Mouse (Mus musculus): ENCODE measurements around the gene Axin1. TPM values are rescaled to one million over a fixed set of nuclear protein-coding genes. Genes with fewer than 3 reads are reported as not detected.

Axin1 gene
- polyA plus RNA-seq, 1 experiment from 2014 or later, result 12.7 TPM

GRCm38 (mm10) chr17:26198892-26199291 lies 60.4 kb downstream of the Axin1 start, which contains the start of gene Pdia2:
Pdia2 (minus strand) TSS chr17:26199087.
- Histone ChIP-seq H3K4me1 (ENCODE audit: control insufficient read depth, insufficient read depth, low read length) (peaks cover 17% of the 10 kb centered on the region), H3K4me3 (ENCODE audit: low read depth, low read length) (no peak within 1 kb of the TSS), H3K4me2 (no peak within 1 kb of the TSS), H3K27me3 (ENCODE audit: control insufficient read depth, insufficient read depth, low read length) (peaks cover 51% of the 10 kb centered on the region), H3K36me3 (ENCODE audit: control insufficient read depth, insufficient read depth, low read length) (peaks cover 6% of the 10 kb centered on the region), H3K9ac (ENCODE audit: low read length) (no peak within 1 kb of the TSS), H3K9me3 (ENCODE audit: control insufficient read depth, low read length) (no peaks in the 10 kb centered on the region), H3K27ac (ENCODE audit: low read depth, low read length) (no peak within 1 kb of the TSS)
- DNase-seq (ENCODE audit: low spot score, missing footprints) (no peak), ATAC-seq (ENCODE audit: low FRiP score) (no peak)
- 72% methylated on average over 4 of the region's 4 CpGs for WGBS

- peak; percentile 72 for ATAC-seq (ENCODE audit: low FRiP score)
- peaks cover 61% of the 10 kb centered on the region for H3K27me3 ChIP-seq (ENCODE audit: control insufficient read depth, insufficient read depth, low read length)
- peaks cover 19% of the 10 kb centered on the region for H3K4me1 ChIP-seq (ENCODE audit: control insufficient read depth, insufficient read depth, low read length)
- no peaks in the 10 kb centered on the region for H3K9me3 ChIP-seq (ENCODE audit: control insufficient read depth, low read length)
- H3K27ac ChIP-seq (ENCODE audit: low read depth, low read length), result no peak overlapping the region
- peak overlapping the region; percentile 96 for H3K4me2 ChIP-seq
- peak overlapping the region; percentile 59 for H3K9ac ChIP-seq (ENCODE audit: low read length)
- peaks cover 4% of the 10 kb centered on the region; the same call in 1 of the 2 replicates for H3K36me3 ChIP-seq (ENCODE audit: control insufficient read depth, insufficient read depth, low read length)
- under 1% methylated on average over 70 of the region's 92 CpGs for WGBS
- H3K4me3 ChIP-seq (ENCODE audit: low read depth, low read length), result peak overlapping the region; percentile 55
- peak; percentile 89 for DNase-seq (ENCODE audit: low spot score, missing footprints)
These were observed 62.6 kb downstream of the Axin1 start for GRCm38 (mm10) chr17:26200831-26201705.

- H3K4me3 ChIP-seq (ENCODE audit: low read depth, low read length), result no peak overlapping the region
- DNase-seq (ENCODE audit: low spot score, missing footprints), result no peak
- no peak overlapping the region for H3K9ac ChIP-seq (ENCODE audit: low read length)
- H3K4me2 ChIP-seq, result no peak overlapping the region
- H3K27me3 ChIP-seq (ENCODE audit: control insufficient read depth, insufficient read depth, low read length), result peaks cover 61% of the 10 kb centered on the region
- no peak overlapping the region for H3K27ac ChIP-seq (ENCODE audit: low read depth, low read length)
- ATAC-seq (ENCODE audit: low FRiP score), result no peak
- no peaks in the 10 kb centered on the region for H3K9me3 ChIP-seq (ENCODE audit: control insufficient read depth, low read length)
- peaks cover 19% of the 10 kb centered on the region for H3K4me1 ChIP-seq (ENCODE audit: control insufficient read depth, insufficient read depth, low read length)
- no peaks in the 10 kb centered on the region for H3K36me3 ChIP-seq (ENCODE audit: control insufficient read depth, insufficient read depth, low read length)
These were observed 63.5 kb downstream of the Axin1 start for GRCm38 (mm10) chr17:26201998-26202397.

GRCm38 (mm10) chr17:26202737-26203136 lies 64.2 kb downstream of the Axin1 start, which contains the start of gene Rgs11:
Rgs11 (plus strand) TSS chr17:26202951.
- H3K4me3 ChIP-seq (ENCODE audit: low read depth, low read length), result peak within 1 kb of the TSS; percentile 27
- peaks cover 61% of the 10 kb centered on the region for H3K27me3 ChIP-seq (ENCODE audit: control insufficient read depth, insufficient read depth, low read length)
- H3K4me2 ChIP-seq, result peak within 1 kb of the TSS; percentile 54
- 0 out of 2 replicates have a peak within 1 kb of the TSS, but pooled peaks have one; percentile 0 for H3K9ac ChIP-seq (ENCODE audit: low read length)
- ATAC-seq (ENCODE audit: low FRiP score), result no peak
- peak; percentile 87 for DNase-seq (ENCODE audit: low spot score, missing footprints)
- no peaks in the 10 kb centered on the region for H3K9me3 ChIP-seq (ENCODE audit: control insufficient read depth, low read length)
- 1% methylated on average over 22 of the region's 22 CpGs for WGBS
- peaks cover 19% of the 10 kb centered on the region for H3K4me1 ChIP-seq (ENCODE audit: control insufficient read depth, insufficient read depth, low read length)
- H3K27ac ChIP-seq (ENCODE audit: low read depth, low read length), result no peak within 1 kb of the TSS
- H3K36me3 ChIP-seq (ENCODE audit: control insufficient read depth, insufficient read depth, low read length), result no peaks in the 10 kb centered on the region

- Histone ChIP-seq H3K9ac (ENCODE audit: low read length) (0 out of 2 replicates have a peak overlapping the region, but pooled peaks have one; percentile 0), H3K27ac (ENCODE audit: low read depth, low read length) (no peak overlapping the region), H3K27me3 (ENCODE audit: control insufficient read depth, insufficient read depth, low read length) (peaks cover 61% of the 10 kb centered on the region), H3K36me3 (ENCODE audit: control insufficient read depth, insufficient read depth, low read length) (no peaks in the 10 kb centered on the region), H3K4me1 (ENCODE audit: control insufficient read depth, insufficient read depth, low read length) (peaks cover 19% of the 10 kb centered on the region), H3K9me3 (ENCODE audit: control insufficient read depth, low read length) (no peaks in the 10 kb centered on the region), H3K4me2 (peak overlapping the region; percentile 54), H3K4me3 (ENCODE audit: low read depth, low read length) (peak overlapping the region; percentile 27)
- WGBS, result 3% methylated on average over 30 of the region's 30 CpGs
- DNase-seq (ENCODE audit: low spot score, missing footprints) (peak; percentile 89), ATAC-seq (ENCODE audit: low FRiP score) (no peak)
These were observed 64.9 kb downstream of the Axin1 start for GRCm38 (mm10) chr17:26203321-26203811.

GRCm38 (mm10) chr17:26204766-26205165 lies 66.3 kb downstream of the Axin1 start:
- H3K27me3 ChIP-seq (ENCODE audit: control insufficient read depth, insufficient read depth, low read length), result peaks cover 51% of the 10 kb centered on the region
- H3K27ac ChIP-seq (ENCODE audit: low read depth, low read length), result no peak overlapping the region
- WGBS, result 29% methylated on average over 11 of the region's 11 CpGs

GRCm38 (mm10) chr17:26206392-26206791 lies 67.9 kb downstream of the Axin1 start:
- Histone ChIP-seq H3K27me3 (ENCODE audit: control insufficient read depth, insufficient read depth, low read length) (peaks cover 35% of the 10 kb centered on the region), H3K4me3 (ENCODE audit: low read depth, low read length) (no peak overlapping the region), H3K27ac (ENCODE audit: low read depth, low read length) (no peak overlapping the region), H3K4me2 (no peak overlapping the region), H3K9ac (ENCODE audit: low read length) (no peak overlapping the region), H3K4me1 (ENCODE audit: control insufficient read depth, insufficient read depth, low read length) (peaks cover 13% of the 10 kb centered on the region), H3K9me3 (ENCODE audit: control insufficient read depth, low read length) (no peaks in the 10 kb centered on the region), H3K36me3 (ENCODE audit: control insufficient read depth, insufficient read depth, low read length) (no peaks in the 10 kb centered on the region)
- 48% methylated on average over 1 of the region's 1 CpGs for WGBS
- no peak for DNase-seq (ENCODE audit: low spot score, missing footprints)
- no peak for ATAC-seq (ENCODE audit: low FRiP score)

More at GRCm38 (mm10) chr17:26204766-26205165, 66.3 kb downstream of the Axin1 start:
- ATAC-seq (ENCODE audit: low FRiP score) (no peak), DNase-seq (ENCODE audit: low spot score, missing footprints) (no peak)
- Histone ChIP-seq H3K9me3 (ENCODE audit: control insufficient read depth, low read length) (no peaks in the 10 kb centered on the region), H3K4me2 (no peak overlapping the region), H3K9ac (ENCODE audit: low read length) (no peak overlapping the region), H3K36me3 (ENCODE audit: control insufficient read depth, insufficient read depth, low read length) (no peaks in the 10 kb centered on the region), H3K4me1 (ENCODE audit: control insufficient read depth, insufficient read depth, low read length) (peaks cover 19% of the 10 kb centered on the region), H3K4me3 (ENCODE audit: low read depth, low read length) (no peak overlapping the region)

- H3K4me2 ChIP-seq, result no peak within 1 kb of the TSS
- DNase-seq (ENCODE audit: low spot score, missing footprints) (no peak), ATAC-seq (ENCODE audit: low FRiP score) (no peak)
- peaks cover 10% of the 10 kb centered on the region for H3K4me1 ChIP-seq (ENCODE audit: control insufficient read depth, insufficient read depth, low read length)
- H3K4me3 ChIP-seq (ENCODE audit: low read depth, low read length), result no peak within 1 kb of the TSS
- H3K27me3 ChIP-seq (ENCODE audit: control insufficient read depth, insufficient read depth, low read length), result peaks cover 22% of the 10 kb centered on the region
- no peak within 1 kb of the TSS for H3K27ac ChIP-seq (ENCODE audit: low read depth, low read length)
- H3K36me3 ChIP-seq (ENCODE audit: control insufficient read depth, insufficient read depth, low read length), result no peaks in the 10 kb centered on the region
- no peaks in the 10 kb centered on the region for H3K9me3 ChIP-seq (ENCODE audit: control insufficient read depth, low read length)
- WGBS, result 86% methylated on average over 12 of the region's 12 CpGs
- no peak within 1 kb of the TSS for H3K9ac ChIP-seq (ENCODE audit: low read length)
These were observed 69.2 kb downstream of the Axin1 start, which contains the start of gene Arhgdig for GRCm38 (mm10) chr17:26207686-26208085. Arhgdig (minus strand) TSS chr17:26207786.

- Histone ChIP-seq H3K9me3 (ENCODE audit: control insufficient read depth, low read length) (no peaks in the 10 kb centered on the region), H3K4me2 (no peak overlapping the region), H3K9ac (ENCODE audit: low read length) (no peak overlapping the region), H3K36me3 (ENCODE audit: control insufficient read depth, insufficient read depth, low read length) (no peaks in the 10 kb centered on the region), H3K4me1 (ENCODE audit: control insufficient read depth, insufficient read depth, low read length) (no peaks in the 10 kb centered on the region), H3K4me3 (ENCODE audit: low read depth, low read length) (no peak overlapping the region), H3K27me3 (ENCODE audit: control insufficient read depth, insufficient read depth, low read length) (no peaks in the 10 kb centered on the region), H3K27ac (ENCODE audit: low read depth, low read length) (no peak overlapping the region)
- ATAC-seq (ENCODE audit: low FRiP score), result no peak
- WGBS, result 94% methylated on average over 7 of the region's 7 CpGs
- DNase-seq (ENCODE audit: low spot score, missing footprints), result no peak
These were observed 73.8 kb downstream of the Axin1 start for GRCm38 (mm10) chr17:26212241-26212640.

Data from midbrain, embryonic 11.5 days (tissue).